Mouse (Mus musculus): ENCODE results near the gene Slc25a31.

The Slc25a31 gene

GRCm38 (mm10) chr3:40708655-40709054, at the start of gene Slc25a31:
Slc25a31 (plus strand) TSS chr3:40708855.
- no peak for DNase-seq

DNA sequence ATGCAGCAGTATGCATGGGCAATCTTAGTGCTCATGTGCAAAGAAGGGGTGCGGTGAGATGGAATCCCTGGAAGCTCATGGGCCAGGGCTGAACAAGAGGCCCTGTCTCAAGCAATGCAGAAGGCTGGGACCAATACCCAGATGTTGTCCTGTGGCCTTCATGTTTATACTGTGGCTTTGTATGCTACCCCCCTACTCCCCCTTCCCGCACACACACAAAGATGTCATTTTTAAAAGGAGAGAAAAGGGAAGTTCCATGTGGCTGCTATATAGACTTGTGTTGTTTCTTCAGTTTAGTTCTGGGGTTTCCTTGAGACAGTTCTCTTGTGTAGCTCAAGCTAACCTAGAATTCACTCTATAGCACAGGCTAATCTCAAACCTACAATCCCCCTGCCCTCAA, 48.4 kb upstream of the Slc25a31 start:
- no peak for DNase-seq

DNA sequence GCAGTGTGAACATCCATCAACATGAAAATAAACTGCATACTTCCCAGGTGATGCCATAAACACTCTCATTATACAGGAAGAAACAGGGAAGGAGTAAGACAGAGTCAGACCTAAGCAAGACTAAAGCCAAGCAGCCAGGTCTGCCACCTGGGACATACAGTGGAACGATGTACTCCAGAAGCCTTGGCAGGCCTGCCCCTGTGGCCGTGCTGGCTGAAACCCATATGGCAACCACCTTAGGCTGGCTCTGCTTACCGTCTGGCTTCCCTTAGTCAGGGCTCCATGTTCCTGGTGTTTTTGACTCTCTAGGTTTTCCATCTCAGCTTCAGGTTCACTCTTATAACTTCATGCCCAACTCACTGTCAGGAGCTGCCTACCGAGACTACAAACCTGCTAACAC, 42.5 kb upstream of the Slc25a31 start:
- peak; percentile 77 to 83 for DNase-seq

DNA sequence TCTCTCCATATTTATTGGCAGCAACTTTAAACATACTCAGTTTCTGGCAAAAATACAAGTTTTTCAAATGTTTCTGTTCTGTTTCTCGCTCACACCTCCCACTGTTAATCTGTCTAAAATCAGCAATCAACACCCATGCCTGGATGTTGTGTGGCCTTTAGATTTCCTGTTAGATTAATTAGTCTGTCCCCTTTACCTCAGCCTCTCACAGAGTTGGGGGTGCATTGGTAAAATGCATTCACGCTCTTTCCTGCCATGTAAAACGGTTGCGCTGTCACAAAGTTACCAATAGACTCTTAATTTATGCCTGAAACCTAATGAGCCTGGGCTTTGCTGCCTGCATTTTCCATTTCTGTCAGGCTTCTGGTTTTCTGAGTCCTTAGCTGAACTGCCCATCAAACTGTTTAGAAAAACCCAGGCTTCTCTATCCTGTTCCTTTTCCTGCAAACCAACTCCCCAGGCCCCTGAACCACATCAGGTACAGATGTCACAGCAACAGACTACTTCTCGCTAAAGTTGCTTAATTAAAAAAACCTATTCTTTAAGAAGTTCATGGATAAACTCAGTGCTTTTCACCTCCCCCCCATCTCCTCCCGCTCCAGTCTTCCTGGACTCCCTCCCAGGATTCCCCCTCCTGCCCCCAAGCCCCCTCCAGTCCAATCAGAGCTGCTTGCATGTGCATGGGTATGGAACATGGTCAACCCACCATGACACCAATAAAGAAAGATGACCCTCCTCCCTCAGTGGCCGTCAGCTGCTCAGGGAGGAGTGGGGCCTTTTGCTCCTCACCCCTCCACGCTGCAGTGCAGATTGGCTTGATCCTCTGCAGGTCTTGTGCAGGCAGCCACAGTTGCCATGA, 41.6 kb upstream of the Slc25a31 start:
- DNase-seq = no peak

GRCm38 (mm10) chr3:40668889-40669288, 39.8 kb upstream of the Slc25a31 start:
- DNase-seq = no peak

DNA sequence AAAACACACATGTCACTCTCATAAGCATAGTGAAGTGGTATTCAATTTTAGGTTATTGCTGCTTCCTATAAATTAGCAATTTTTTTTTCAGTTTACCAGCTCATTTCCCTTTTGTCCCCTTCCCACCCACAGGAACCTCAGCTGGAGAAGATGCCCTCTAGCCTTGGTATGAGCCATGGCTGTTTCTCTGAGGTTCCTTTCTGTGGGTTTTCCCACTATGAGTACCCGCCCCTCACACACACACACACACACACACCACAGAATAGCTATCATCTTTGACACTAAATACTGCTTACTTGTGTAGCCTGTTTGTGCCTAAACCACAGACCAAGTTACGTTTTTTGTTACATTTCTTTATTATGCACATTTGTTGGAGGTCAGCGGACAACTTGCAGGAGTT, 39.3 kb upstream of the Slc25a31 start:
- no peak for DNase-seq

- DNase-seq = no peak
Observed at GRCm38 (mm10) chr3:40673515-40673914, 35.1 kb upstream of the Slc25a31 start.

DNA sequence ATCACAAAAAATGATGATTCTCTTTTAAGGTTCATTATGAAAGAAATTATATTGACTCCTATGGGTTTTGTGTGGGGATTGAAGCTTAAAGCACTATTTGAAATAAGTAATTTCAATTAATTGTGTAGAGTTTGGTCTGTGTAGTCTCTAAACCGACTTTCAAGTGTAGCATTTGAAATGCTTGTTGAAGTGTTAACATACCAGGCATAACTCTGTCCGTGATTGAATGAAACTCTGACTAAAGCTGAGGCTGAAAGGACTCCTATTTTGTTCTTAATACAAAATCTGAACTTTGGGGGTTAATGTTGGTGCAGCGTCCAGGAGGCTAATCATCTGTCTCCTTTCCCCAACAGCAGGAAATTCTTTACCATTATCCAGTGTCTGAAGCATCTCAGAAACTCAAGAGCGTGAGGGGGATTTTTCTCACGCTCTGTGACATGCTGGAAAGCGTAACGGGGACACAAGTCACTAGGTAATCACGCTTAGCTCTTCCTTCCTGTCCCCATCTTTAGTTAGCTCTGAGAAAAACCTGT, 33.7 kb upstream of the Slc25a31 start:
- DNase-seq = no peak

DNA sequence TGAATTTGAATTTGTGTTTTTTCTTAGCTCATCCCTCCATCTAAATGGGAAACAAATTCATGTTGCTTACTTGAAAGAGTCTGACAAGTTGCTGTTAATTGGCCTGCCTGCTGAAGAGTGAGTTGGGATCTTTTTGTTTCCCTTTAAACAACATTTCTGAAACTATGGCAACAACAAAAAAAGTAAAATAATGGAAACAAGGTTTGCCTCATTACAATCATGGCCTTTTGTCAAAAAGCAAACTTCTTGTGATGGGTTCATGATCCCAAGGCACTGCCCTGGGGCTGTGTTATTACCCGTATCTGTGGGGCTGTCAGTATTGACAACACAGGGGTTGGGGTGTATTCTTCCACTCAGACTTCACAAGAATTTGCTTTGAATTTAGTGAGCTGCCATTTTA, 29.8 kb upstream of the Slc25a31 start:
- DNase-seq = no peak

DNA sequence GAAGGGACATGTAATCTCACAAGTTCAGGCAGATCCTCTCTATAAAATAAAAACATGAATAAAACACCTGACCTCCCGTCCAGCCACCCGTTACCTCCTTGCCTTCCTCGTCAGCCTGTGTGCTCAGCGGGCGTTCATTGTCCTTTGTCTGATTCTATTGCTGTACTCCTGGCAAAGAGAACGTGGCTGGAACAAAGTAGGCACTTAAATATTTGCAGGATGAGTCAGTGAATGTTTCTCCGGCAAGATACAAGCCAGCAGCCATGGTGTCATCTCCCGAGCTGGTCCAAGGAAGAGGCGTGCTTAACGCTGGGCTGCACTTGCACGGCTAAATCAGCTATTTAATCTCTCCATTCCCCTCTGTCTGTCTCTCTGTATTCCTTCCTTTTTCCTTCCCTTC, 26.3 kb upstream of the Slc25a31 start:
- no peak for DNase-seq

DNA sequence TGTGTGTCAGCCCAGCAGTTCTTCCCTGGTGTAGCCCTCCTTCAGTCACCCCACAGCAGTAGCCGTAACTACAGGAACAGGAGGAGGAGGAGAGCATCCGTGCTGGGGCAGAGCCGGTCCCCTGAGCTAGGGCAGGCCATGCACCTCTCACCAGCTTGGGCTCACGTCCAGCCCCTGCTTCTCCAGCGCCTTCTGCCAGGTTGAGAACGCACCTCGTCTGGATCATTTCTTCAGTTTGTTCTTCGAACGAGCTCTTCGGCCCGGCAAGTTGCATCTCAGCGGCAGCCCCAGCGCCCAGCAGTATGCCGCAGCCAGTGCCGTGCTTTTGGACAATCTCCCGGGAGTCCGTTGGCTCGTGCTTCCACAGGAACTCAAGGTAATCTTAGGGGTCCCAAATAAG, 25.5 kb upstream of the Slc25a31 start:
- DNase-seq = peak; percentile 47 to 58

DNA sequence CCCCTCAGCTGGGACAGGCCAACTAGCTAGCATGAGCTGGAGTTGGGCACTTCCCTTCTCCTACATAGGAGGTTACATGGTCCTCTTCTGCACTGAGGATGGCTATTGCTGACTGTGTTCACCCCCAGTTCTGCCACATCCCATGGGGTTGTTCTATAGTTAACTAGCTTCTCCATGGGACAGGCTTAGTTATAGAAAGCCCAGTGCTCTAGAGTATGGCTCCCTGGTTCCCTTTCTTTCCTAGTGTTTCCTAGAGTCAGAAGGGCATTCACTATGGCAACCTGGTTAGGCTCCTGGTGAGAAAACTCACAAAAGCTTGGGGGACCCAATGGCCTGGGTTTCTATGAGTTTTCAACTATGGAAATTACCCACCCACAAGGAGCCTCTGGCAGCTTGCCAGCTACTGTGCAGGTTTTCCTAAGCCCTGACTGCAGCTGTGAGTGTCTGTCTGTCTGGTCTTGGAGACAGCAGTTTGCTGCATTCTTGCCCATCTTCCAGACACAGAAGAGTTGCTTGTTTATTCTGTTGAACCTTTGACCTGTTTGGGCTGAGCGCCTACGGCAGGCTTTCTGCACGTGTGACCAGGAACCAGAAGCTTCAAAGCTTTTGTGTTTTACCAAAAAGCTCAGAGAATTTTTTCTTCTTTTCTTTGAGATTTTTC, 22.7 kb upstream of the Slc25a31 start:
- peak; percentile 52 to 54 for DNase-seq

DNA sequence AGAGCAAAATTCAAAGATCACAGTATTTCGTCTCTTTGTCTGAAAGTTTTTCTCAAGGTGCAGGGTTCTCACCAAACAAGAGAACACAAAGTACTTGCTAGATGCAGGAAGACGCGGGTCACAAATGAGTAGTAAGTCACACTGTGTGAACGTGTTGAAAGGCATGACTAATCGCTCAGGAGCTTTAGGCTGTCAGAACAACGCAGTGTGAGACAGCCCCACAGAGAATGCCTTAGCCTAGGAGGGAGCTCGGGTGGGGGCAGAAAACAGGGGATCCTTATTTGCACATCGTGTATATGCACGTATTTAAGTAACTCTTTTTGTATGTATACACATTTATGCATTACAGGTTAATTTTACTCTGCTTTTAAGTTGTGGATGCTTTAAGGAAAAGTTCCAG, 21.8 kb upstream of the Slc25a31 start:
- no peak for DNase-seq

DNA sequence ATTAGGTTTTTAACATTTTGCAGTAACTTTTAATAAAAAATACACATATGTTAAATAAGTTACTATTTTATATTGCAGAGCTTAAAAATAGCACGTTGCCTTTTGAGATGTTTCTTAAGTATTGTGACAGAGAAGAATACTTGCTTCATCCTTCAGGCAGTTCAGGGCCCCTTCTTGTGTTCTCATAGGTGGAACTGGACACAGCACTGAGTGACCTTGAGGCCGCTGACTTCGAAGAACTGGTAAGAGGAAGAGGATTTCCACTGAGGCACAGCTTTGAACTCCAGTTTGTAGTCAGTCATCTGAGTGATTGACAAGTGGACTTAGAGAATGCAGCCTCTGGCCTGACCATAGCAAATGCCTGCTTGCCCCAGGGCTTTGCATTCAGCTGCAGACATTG, 21.1 kb upstream of the Slc25a31 start:
- DNase-seq = no peak

DNA sequence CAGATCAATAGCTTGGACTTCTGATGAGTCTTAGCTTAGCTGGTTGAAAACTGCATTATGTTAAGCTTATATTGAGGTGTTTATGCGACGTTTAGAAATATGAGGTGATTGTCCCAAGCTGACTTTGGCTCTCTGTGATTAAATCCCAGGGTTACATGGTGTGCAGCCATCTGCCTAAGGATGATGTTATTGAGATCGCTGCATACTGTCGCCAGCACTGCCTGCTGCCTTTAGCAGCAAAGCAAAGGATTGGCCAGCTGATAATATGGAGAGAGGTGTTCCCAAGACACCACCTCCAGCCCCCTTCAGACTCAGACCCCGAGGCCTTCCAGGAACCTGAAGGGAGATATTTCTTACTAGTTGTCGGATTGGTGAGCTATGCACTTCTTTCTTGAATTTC, 17.1 kb upstream of the Slc25a31 start:
- DNase-seq = peak; percentile 69 to 74

DNA sequence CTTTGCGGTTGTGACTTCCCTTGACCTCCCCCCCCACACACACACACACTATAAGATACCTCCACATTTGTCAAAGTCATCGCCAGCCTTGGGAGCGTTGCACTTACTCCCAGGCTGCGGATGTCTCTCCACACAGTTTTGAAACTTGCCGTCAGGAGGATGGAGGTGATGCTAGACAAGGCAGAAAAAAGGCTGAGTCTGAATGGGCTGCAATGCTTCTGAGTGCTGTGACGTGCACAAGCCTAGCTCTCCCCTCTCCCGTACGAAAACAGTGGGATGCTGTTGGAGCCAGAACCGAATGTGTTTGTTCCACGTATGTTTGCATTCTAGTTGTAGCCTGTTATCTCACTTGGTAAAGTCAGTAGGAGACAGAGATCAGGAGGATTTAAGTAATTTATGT, 15.2 kb upstream of the Slc25a31 start:
- DNase-seq = no peak

DNA sequence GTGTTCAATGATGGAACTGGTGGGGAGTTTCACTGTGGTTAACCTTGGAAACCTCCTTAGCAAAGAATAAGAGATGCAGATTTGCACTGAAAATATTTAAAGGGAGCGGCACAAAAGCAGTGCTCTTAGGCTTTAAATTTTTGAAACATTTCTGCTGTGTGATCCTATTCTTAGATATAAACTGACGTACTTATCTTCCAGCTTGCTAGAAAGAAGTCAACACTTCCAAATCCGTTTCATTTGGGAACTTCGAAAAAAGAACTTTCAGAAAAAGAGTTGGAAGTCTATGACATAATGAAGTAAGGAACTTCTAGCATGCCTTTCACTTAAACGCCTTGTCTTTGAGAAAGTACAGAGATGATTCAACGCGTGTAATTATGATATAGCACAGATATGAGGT, 14.7 kb upstream of the Slc25a31 start:
- DNase-seq = no peak

- peak; percentile 57 to 64 for DNase-seq
Observed at GRCm38 (mm10) chr3:40694438-40694837, 14.2 kb upstream of the Slc25a31 start.

DNA sequence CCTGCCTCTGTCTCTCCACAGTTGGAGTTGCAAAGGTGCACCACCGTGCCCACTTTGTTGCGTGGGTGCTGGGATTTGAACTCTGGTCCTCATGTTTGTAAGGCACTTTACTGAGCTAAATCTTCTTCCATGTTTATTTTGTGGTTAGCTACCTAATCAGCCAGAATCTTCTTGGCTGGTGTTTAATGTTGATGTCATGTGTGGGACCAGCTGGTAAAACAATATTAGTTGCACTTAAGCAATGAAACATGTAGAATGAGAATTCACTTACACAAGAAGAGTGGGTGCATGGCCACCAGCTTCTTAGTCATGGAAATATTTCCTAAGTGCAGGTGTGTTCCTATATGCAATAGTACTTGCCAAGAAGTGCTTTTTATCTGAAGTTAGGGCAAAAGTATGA, 13.5 kb upstream of the Slc25a31 start:
- DNase-seq = no peak

DNA sequence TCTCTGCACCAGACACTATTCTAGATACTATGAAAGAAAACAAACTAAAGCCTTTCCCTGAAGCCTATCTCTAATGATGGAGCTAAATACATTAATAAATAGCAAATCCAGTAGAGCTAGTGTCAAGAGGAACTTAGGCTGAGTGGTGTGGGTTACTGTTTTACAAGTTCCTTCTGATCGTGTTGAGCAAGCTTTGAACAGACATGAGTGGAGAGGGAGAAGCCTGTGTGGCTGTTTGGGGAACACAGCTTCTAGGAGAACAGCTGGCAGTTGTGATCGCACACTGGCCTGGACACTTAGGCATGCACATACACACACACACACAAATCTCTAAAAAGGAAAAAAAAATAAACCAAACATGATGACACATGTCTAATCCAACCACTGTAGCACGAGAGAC, 9.8 kb upstream of the Slc25a31 start:
- DNase-seq = no peak

DNA sequence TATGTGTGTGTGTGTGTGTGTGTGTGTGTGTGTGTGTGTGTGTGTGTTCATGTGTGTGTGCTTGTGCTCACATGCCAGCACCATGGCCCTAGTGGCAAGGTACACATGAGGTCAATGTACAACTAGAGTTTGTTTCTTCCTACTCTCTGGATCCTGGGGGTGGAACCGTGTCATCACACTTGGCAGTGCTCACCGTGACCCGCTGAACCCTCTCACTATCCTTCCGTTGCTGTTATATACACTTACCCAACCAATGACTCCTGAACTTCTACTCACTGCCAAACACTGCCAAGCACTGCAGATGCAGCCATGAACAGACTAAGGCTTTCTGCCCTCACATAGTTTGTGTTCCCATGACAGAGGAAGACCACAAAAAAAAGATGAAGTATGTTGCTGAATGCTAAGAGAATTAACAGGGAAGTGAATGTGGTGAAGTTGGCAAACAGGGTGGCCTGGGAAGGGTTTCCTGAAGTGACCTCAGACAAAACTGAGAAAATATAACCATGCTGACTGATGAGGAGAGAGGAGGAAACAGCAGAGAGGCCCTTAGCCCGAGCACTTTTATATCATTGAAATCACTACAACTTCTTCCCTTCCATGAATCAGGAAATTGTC, 3.7 kb upstream of the Slc25a31 start:
- no peak for DNase-seq

DNA sequence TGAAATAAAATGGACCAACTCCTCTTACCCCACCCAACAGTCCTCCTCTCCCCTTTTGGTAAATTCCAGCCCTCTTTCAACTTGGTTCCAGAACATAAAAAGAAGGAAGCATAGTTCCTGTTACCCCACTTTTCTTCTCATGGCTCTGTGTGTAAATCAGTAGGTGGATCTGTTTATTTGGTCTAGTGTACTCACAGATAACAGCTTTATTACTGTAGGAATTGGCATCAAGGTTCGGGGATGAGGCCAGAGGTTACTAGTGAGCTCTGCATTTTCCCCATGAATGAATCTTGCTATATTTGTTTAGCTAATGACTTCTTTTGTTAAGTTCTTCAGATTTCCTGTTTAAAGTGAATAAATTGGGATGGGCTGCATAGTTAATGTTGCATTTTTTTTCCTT, 7.4 kb downstream of the Slc25a31 start:
- no peak for DNase-seq

DNA sequence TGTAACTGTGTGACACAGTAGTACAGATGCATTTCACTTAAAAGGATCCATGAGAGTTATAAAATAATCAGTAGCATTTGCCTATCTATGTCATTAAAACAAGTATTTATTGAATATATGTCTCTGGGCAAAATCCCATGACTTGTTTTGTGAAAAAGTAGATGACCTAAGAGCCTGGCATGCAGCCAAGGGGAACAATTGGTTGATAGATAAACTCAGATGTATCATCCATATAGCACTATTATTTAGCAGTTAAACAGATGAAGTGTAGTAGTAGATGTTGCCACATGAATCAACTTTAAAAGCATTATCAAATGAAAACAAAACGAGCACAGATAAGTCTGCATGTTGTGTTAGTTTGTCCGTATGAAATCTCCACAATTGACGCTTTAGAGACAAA, 10.4 kb downstream of the Slc25a31 start:
- DNase-seq = peak; percentile 10 to 14
